Mouse (Mus musculus) forebrain, embryonic 15.5 days (tissue): ENCODE measurements around the gene Mmp13. TPM values are rescaled to one million over a fixed set of nuclear protein-coding genes. Genes with fewer than 3 reads are reported as not detected.
"Not testable (repeated sequence)": the region's sequence is repeated elsewhere in the genome, so short reads cannot be mapped to it uniquely, and the experiment has no call there.

Source experiments
- ATAC-seq: fragments of 200-750 bp; cut with Nextera tagmentation; replicated peaks from 2 replicates; pipeline ENCODE4 v1.8.0; 2017; ENCODE audit warnings: mild to moderate bottlenecking, moderate TSS enrichment, moderate library complexity
- H3K27ac ChIP-seq: fragments of 300-500 bp; sonication (generic); replicated peaks from 2 replicates; pipeline ENCODE4 v1.5.1; 2015; ENCODE audit warnings: mild to moderate bottlenecking, inconsistent platforms
- H3K27me3 ChIP-seq: fragments of 300-500 bp; sonication (generic); 2 replicates; pipeline ENCODE4 v1.6.1; 2015; ENCODE audit warnings: inconsistent platforms
- H3K36me3 ChIP-seq: fragments of 300-500 bp; sonication (generic); 2 replicates; pipeline ENCODE4 v1.6.1; 2015; ENCODE audit warnings: mild to moderate bottlenecking, inconsistent platforms
- H3K4me1 ChIP-seq: fragments of 300-500 bp; sonication (generic); 2 replicates; pipeline ENCODE4 v1.6.1; 2015; ENCODE audit warnings: inconsistent platforms
- H3K4me2 ChIP-seq: fragments of 300-500 bp; sonication (generic); replicated peaks from 2 replicates; pipeline ENCODE4 v1.6.1; 2015; ENCODE audit warnings: mild to moderate bottlenecking, inconsistent platforms
- H3K4me3 ChIP-seq: fragments of 300-500 bp; sonication (generic); 2 replicates; pipeline ENCODE4 v1.5.1; 2015; ENCODE audit warnings: mild to moderate bottlenecking, inconsistent platforms
- H3K9ac ChIP-seq: fragments of 300-500 bp; sonication (generic); replicated peaks from 2 replicates; pipeline ENCODE4 v1.6.1; 2015; ENCODE audit warnings: mild to moderate bottlenecking, inconsistent platforms
- H3K9me3 ChIP-seq: fragments of 300-500 bp; sonication (generic); 2 replicates; pipeline ENCODE4 v1.6.1; 2016; ENCODE audit warnings: inconsistent platforms
- WGBS: fragments of 180-500 bp; shearing (Covaris S2); methylation state at CpG from one replicate; pipeline ENCODE4 v1.1.7; 2015; ENCODE audit warnings: mixed read lengths; 5-methylcytosine and 5-hydroxymethylcytosine counted together
- polyA plus RNA-seq: library from polyadenylated mRNA; unstranded; fragments of >200 nt; fragmentation: Nextera tagmentation; extraction: Ambion mirVana; gene quantifications from 2 replicates; pipeline ENCODE4 v1.2.1, GENCODE M21; 2015

Mmp13 gene
- polyA plus RNA-seq: not detected in 2 replicates

DNA sequence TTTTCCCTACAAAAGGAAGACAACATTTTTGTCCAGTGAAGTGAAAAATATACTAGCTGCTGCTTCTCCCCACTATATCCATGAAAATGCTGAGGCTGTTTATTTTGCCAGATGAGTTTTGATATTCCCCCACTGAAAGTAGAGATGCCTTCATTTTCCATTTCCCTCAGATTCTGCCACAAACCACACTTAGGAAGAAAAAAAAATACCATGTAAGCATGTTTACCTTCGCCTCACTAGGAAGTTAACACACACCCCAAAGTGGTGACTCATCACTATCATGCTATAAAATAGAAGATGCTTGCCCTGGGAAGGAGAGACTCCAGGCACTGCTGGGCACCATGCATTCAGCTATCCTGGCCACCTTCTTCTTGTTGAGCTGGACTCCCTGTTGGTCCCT is at the start of gene Mmp13:
Gene Mmp13 (plus strand): TSS at position 301 of the 400 bp plus-strand sequence.
- H3K36me3 ChIP-seq: no peaks in the 10 kb centered on the region
- no peak within 1 kb of the TSS for H3K27ac ChIP-seq
- no peaks in the 10 kb centered on the region for H3K27me3 ChIP-seq
- no peaks in the 10 kb centered on the region for H3K4me1 ChIP-seq
- 98% methylated on average over 1 of the region's 1 CpGs for WGBS
- no peak for ATAC-seq
- no peak within 1 kb of the TSS for H3K9ac ChIP-seq
- no peak within 1 kb of the TSS for H3K4me3 ChIP-seq
- no peak within 1 kb of the TSS for H3K4me2 ChIP-seq
- H3K9me3 ChIP-seq: no peaks in the 10 kb centered on the region

- WGBS: 89% methylated on average over 1 of the region's 1 CpGs
- Histone ChIP-seq H3K4me2 (no peak overlapping the region), H3K9me3 (no peaks in the 10 kb centered on the region), H3K9ac (no peak overlapping the region), H3K27me3 (no peaks in the 10 kb centered on the region), H3K36me3 (no peaks in the 10 kb centered on the region), H3K4me1 (no peaks in the 10 kb centered on the region), H3K4me3 (no peak overlapping the region), H3K27ac (no peak overlapping the region)
- no peak for ATAC-seq
Observed at GRCm38 (mm10) chr9:7238619-7239018, 33.7 kb upstream of the Mmp13 start.

DNA sequence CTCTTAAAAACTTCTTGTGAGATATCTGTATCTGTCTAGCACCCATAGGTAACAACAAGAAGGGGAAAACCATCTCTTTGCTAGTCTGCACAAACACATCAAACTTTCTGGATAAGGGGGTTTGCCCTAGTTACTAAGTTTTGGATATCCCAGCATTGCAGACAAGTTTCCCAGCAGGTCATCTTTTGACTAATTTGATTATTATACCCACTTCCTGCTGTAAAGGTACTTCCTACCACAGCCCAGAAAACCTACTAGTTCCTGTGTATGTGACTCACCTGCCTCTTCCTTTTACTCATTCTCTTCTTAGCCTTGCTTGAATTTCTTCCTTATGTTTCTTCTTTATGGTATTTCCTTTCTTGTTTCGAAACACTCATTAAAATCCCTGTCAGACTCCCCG is 32.3 kb upstream of the Mmp13 start:
- WGBS: 84% methylated on average over 2 of the region's 2 CpGs
- Histone ChIP-seq H3K27me3 (no peaks in the 10 kb centered on the region), H3K4me3 (no peak overlapping the region), H3K9ac (no peak overlapping the region), H3K36me3 (no peaks in the 10 kb centered on the region), H3K27ac (no peak overlapping the region), H3K9me3 (no peaks in the 10 kb centered on the region), H3K4me2 (no peak overlapping the region), H3K4me1 (no peaks in the 10 kb centered on the region)
- ATAC-seq: no peak

GRCm38 (mm10) chr9:7252797-7253654 is 19.3 kb upstream of the Mmp13 start:
- no peak for ATAC-seq
- Histone ChIP-seq H3K9me3 (no peaks in the 10 kb centered on the region), H3K4me3 (no peak overlapping the region), H3K27me3 (no peaks in the 10 kb centered on the region), H3K4me1 (no peaks in the 10 kb centered on the region), H3K36me3 (no peaks in the 10 kb centered on the region), H3K4me2 (no peak overlapping the region), H3K27ac (no peak overlapping the region), H3K9ac (no peak overlapping the region)
- WGBS: 63% methylated on average over 1 of the region's 1 CpGs

- H3K4me2 ChIP-seq: no peak overlapping the region
- 85% methylated on average over 1 of the region's 1 CpGs for WGBS
- no peaks in the 10 kb centered on the region for H3K36me3 ChIP-seq
- no peaks in the 10 kb centered on the region for H3K9me3 ChIP-seq
- H3K4me3 ChIP-seq: no peak overlapping the region
- H3K27me3 ChIP-seq: no peaks in the 10 kb centered on the region
- no peak overlapping the region for H3K27ac ChIP-seq
- no peak overlapping the region for H3K9ac ChIP-seq
- ATAC-seq: no peak
- H3K4me1 ChIP-seq: no peaks in the 10 kb centered on the region
Observed at GRCm38 (mm10) chr9:7261667-7262066, 10.6 kb upstream of the Mmp13 start.

- ATAC-seq: no peak
- Histone ChIP-seq H3K9ac (no peak overlapping the region), H3K27ac (no peak overlapping the region), H3K9me3 (no peaks in the 10 kb centered on the region), H3K4me3 (no peak overlapping the region), H3K4me2 (no peak overlapping the region), H3K4me1 (no peaks in the 10 kb centered on the region), H3K27me3 (no peaks in the 10 kb centered on the region), H3K36me3 (no peaks in the 10 kb centered on the region)
- 47% methylated on average over 3 of the region's 3 CpGs for WGBS
Observed at GRCm38 (mm10) chr9:7270071-7270470, 2.2 kb upstream of the Mmp13 start.

DNA sequence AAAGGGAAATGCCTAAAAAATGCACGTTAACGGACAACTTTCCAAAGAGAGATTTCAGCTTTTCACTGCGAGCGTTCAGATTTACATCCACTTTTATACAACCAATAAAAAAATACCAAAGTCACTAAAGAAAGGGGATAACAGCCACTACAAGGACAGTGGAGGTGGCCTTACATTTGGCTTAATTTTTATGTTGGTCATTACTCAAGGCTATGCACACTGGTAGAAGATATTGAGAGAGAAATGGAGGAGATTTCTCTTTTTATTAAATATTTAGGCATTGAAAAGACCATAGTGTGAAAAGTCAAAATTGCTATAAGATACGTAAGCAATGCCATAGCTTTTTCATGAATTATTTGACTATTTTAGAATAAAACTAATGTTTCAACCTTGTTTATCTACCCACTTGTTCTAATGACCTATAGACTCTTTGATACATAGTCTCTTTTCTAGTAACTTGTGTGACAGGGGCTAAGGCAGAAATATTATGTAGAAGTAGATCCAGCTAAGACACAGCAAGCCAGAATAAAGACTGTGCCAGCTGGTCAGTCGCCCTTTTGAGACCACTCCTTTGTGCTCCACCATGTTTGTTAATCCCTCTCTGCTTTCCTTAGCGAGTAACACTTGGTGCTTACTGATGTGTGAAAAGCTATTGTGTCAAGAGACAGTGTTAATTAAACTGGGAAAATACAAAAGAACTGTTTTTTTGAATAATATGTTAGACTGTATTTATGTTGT is 10.4 kb downstream of the Mmp13 start:
- no peak for ATAC-seq
- no peaks in the 10 kb centered on the region for H3K36me3 ChIP-seq
- H3K9me3 ChIP-seq: no peaks in the 10 kb centered on the region
- H3K4me3 ChIP-seq: no peak overlapping the region
- H3K9ac ChIP-seq: no peak overlapping the region
- no peaks in the 10 kb centered on the region for H3K4me1 ChIP-seq
- 59% methylated on average over 7 of the region's 7 CpGs for WGBS
- H3K27ac ChIP-seq: no peak overlapping the region
- no peaks in the 10 kb centered on the region for H3K27me3 ChIP-seq
- no peak overlapping the region for H3K4me2 ChIP-seq

GRCm38 (mm10) chr9:7283303-7283684 is 11.0 kb downstream of the Mmp13 start:
- H3K27ac ChIP-seq, H3K4me2 ChIP-seq, H3K36me3 ChIP-seq, H3K9ac ChIP-seq, H3K27me3 ChIP-seq, H3K9me3 ChIP-seq, H3K4me1 ChIP-seq, ATAC-seq, H3K4me3 ChIP-seq: not testable (repeated sequence)
- 40% methylated on average over 2 of the region's 2 CpGs for WGBS

DNA sequence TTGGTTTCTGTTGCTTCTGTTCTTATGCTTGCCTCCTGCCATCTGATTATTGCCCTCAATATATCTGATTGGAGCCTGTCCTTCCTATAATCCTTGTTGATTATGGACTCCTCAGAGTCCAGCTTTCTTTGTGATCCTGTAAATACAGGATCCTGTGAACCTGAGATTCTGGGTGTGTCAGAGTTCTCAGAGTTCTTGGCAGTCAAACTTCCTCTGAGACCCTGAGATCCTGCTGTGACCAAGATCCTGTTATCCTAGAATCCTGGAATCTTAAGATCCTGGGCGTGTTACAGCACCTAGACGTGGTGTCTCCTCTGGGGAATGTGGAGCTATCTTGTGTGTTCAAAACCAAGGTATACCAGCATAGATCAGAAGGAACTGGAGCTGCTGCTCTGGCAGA is 17.2 kb downstream of the Mmp13 start:
- 77% methylated on average over 2 of the region's 2 CpGs for WGBS
- no peaks in the 10 kb centered on the region for H3K27me3 ChIP-seq
- ATAC-seq: no peak

GRCm38 (mm10) chr9:7289901-7290300 is 17.6 kb downstream of the Mmp13 start:
- Histone ChIP-seq H3K27me3 (no peaks in the 10 kb centered on the region), H3K4me1 (no peaks in the 10 kb centered on the region), H3K9me3 (no peaks in the 10 kb centered on the region), H3K4me3 (no peak overlapping the region), H3K4me2 (no peak overlapping the region), H3K36me3 (no peaks in the 10 kb centered on the region), H3K9ac (no peak overlapping the region), H3K27ac (no peak overlapping the region)
- WGBS: 93% methylated on average over 12 of the region's 12 CpGs
- ATAC-seq: no peak

More for the DNA sequence above, 17.2 kb downstream of the Mmp13 start:
- no peaks in the 10 kb centered on the region for H3K9me3 ChIP-seq
- H3K4me1 ChIP-seq: no peaks in the 10 kb centered on the region
- no peaks in the 10 kb centered on the region for H3K36me3 ChIP-seq
- H3K27ac ChIP-seq: no peak overlapping the region
- H3K9ac ChIP-seq: no peak overlapping the region
- no peak overlapping the region for H3K4me2 ChIP-seq
- no peak overlapping the region for H3K4me3 ChIP-seq

DNA sequence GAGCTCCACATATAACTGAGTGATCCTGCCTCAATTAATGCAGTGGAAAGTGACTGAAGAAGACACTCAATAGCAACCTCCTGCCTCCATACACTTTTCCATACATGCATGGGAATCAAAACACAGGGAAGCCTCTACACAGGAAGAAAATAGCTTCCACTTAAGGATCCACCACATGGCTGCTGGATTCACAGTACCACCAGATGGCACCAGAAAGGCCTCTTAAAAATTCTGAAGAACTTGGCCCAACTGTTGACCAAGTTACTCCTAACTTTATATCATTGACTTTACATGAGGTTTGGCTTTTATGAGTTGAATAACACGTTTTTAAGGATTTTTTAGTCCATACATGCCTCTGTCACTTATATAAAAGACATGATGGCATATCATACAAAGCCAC is 19.8 kb downstream of the Mmp13 start:
- no peaks in the 10 kb centered on the region for H3K27me3 ChIP-seq
- H3K4me3 ChIP-seq: no peak overlapping the region
- no peaks in the 10 kb centered on the region for H3K4me1 ChIP-seq
- H3K36me3 ChIP-seq: no peaks in the 10 kb centered on the region
- no peak for ATAC-seq
- H3K9ac ChIP-seq: no peak overlapping the region
- WGBS: 34% methylated on average over 1 of the region's 1 CpGs
- no peaks in the 10 kb centered on the region for H3K9me3 ChIP-seq
- no peak overlapping the region for H3K4me2 ChIP-seq
- no peak overlapping the region for H3K27ac ChIP-seq

DNA sequence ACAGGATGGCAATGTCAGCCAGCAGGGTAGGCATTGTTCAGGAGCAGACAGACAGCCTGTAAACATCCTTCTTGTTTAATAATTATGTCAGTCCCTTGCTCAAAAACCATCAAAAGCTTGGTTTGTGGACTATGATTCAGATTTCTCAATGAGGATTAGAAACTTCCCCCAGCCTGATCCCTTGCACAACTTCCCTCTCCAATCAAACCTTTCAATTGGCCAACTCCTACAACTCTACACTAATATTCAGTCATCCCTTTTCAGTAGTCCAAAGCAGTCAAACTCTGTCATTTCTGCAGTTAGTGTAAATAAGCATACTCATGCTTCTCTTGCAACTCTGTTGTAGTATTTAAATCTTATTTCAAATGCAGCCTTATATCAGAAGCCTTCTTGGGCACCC is 59.5 kb downstream of the Mmp13 start:
- Histone ChIP-seq H3K27me3 (no peaks in the 10 kb centered on the region), H3K27ac (no peak overlapping the region), H3K4me2 (no peak overlapping the region), H3K9me3 (no peaks in the 10 kb centered on the region), H3K9ac (no peak overlapping the region), H3K4me1 (no peaks in the 10 kb centered on the region), H3K36me3 (no peaks in the 10 kb centered on the region), H3K4me3 (no peak overlapping the region)
- no peak for ATAC-seq
